Mouse (Mus musculus) thymus, adult 2 months (tissue): Measurements from ENCODE around the gene Lgals7. TPM values are rescaled to one million over a fixed set of nuclear protein-coding genes. Genes with fewer than 3 reads are reported as not detected.

Experiments
- DNase-seq: peaks from one replicate; pipeline ENCODE4 v3.0.0; 2021
- H3K27ac ChIP-seq: fragments of 200-500 bp; 2 replicates; pipeline ENCODE4 v1.5.1; 2012; ENCODE audit warnings: low read length, control low read depth; ENCODE audit not compliant: control insufficient read depth, insufficient read depth
- H3K27me3 ChIP-seq: fragments of 200-500 bp; 2 replicates; pipeline ENCODE4 v1.6.1; 2012; ENCODE audit warnings: mild to moderate bottlenecking, low read length, moderate library complexity, mixed read lengths; ENCODE audit not compliant: control insufficient read depth, insufficient read depth
- H3K36me3 ChIP-seq: fragments of 200-500 bp; 2 replicates; pipeline ENCODE4 v1.6.1; 2012; ENCODE audit warnings: mild to moderate bottlenecking, low read length, moderate library complexity; ENCODE audit not compliant: control insufficient read depth, insufficient read depth
- H3K4me1 ChIP-seq: fragments of 200-500 bp; replicated peaks from 2 replicates; pipeline ENCODE4 v1.6.1; 2012; ENCODE audit warnings: low read length; ENCODE audit not compliant: control insufficient read depth, insufficient read depth
- H3K4me3 ChIP-seq: fragments of 200-500 bp; 2 replicates; pipeline ENCODE4 v1.5.1; 2012; ENCODE audit warnings: mild to moderate bottlenecking, low read length, control low read depth, moderate library complexity; ENCODE audit not compliant: control insufficient read depth, insufficient read depth
- CTCF ChIP-seq: fragments of 200-500 bp; IDR thresholded peaks from 2 replicates; pipeline ENCODE4 v1.5.1; 2012; ENCODE audit warnings: mild to moderate bottlenecking, control low read depth, low read length, moderate library complexity, borderline replicate concordance; ENCODE audit not compliant: control insufficient read depth, poor library complexity, insufficient read depth; ENCODE audit errors: extremely low read depth
- POLR2A ChIP-seq: fragments of 200-500 bp; IDR thresholded peaks from 2 replicates; pipeline ENCODE4 v1.6.1; 2012; ENCODE audit warnings: mild to moderate bottlenecking, low read length, control low read depth, moderate library complexity; ENCODE audit not compliant: control insufficient read depth, poor library complexity, insufficient read depth; ENCODE audit errors: extremely low read depth
- WGBS: fragments of 180-500 bp; shearing (Covaris S2); methylation state at CpG from one replicate; pipeline ENCODE4 v1.1.7; 2018; 5-methylcytosine and 5-hydroxymethylcytosine counted together
- polyA plus RNA-seq: library from polyadenylated mRNA; depleted of rRNA; stranded (reverse); fragments of >200 nt; gene quantifications from 2 replicates; pipeline ENCODE4 v1.2.3, GENCODE M21; 2012; rRNA removed

Gene Lgals7
- polyA plus RNA-seq, result 13.0 and 15.5 TPM in 2 replicates

DNA sequence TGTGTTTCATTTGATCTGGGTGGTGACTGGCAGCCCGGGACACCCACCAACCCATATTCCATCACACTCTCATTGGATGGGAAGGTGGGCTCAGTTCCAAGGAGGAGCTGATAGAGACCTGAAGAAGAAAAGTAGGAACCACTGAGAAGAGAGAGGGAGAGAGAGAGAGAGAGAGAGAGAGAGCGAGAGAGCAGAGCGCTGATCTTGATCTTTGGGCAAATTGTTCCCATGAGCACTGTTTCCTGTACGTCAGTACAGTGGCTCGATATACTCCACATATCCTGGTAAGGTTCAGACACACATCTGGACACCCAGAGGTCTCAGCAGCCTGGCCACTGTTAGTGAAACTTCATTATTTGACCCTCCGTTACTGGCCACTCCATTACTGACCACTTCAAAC lies at the start of gene Lgals7:
TSS of gene Lgals7 (plus strand) at position 314 of the 400 bp plus-strand sequence.
- H3K36me3 ChIP-seq, result no peaks in the 10 kb centered on the region
- H3K27ac ChIP-seq, result no peak within 1 kb of the TSS
- no peak for DNase-seq
- TF ChIP-seq POLR2A (no peak), CTCF (no peak)
- H3K27me3 ChIP-seq, result no peaks in the 10 kb centered on the region
- 82% methylated on average over 6 of the region's 6 CpGs for WGBS
- H3K4me1 ChIP-seq, result peaks cover 37% of the 10 kb centered on the region
- no peak within 1 kb of the TSS for H3K4me3 ChIP-seq

DNA sequence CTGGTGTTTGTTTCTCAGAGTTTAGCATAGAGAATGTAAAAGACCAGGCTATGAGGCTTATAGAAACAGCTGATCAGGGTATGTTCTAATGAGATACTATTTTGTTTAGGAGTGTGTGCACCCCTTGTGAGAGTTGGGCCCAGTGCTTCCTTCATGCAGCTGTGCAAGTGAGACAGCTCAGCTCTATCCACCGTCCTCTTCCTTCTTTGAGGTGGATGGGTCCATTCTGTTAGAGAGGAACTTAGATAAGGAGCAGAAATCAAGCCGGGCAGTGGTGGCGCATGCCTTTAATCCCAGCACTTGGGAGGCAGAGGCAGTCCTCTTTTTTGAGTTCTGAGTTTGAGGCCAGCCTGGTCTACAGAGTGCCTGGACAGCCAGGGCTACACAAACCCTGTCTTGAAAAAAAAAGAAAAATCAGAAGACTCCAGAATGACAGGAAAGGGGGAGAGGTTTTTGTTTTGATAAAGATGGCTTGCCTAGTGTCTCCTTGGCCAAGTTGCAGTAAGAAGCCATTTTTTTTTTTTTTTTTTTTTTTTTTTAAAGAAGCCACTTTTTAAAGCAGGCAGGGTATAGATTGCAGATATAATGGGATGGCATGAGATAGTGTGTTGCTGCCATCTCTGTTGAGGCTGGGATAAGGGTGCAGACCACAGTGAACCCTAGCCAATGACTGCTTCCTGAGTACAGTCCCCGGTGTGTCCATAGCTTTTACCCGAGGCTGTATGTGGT lies 49.2 kb upstream of the Lgals7 start:
- WGBS, result 94% methylated on average over 5 of the region's 5 CpGs
- Histone ChIP-seq H3K27me3 (no peaks in the 10 kb centered on the region), H3K4me3 (no peak overlapping the region), H3K27ac (no peak overlapping the region), H3K4me1 (peaks cover 21% of the 10 kb centered on the region), H3K36me3 (peaks cover 65% of the 10 kb centered on the region)
- DNase-seq, result no peak
- no peak for TF ChIP-seq POLR2A
- no peak for TF ChIP-seq CTCF

DNA sequence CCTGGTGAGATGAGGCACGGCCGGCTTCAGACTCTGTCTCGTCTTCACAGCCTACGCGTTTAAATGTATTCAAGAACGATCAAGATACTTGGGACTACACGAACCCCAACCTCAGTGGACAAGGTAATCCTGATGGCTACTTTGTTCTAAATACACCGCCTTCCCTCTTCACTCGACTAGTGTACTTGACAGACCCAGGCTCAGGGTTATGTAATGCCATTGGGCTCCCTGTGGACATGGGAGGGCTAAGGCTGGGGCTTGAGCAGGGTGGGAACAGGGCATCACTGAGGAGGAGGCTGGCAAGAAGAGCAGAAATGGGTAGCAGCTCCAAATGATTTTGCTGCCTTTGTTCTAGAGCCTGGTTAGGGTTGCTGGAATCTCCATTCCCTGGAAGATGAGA lies 48.4 kb upstream of the Lgals7 start:
- H3K36me3 ChIP-seq, result peaks cover 73% of the 10 kb centered on the region
- WGBS, result 97% methylated on average over 9 of the region's 9 CpGs
- no peaks in the 10 kb centered on the region for H3K27me3 ChIP-seq
- no peak for DNase-seq
- no peak overlapping the region for H3K27ac ChIP-seq
- TF ChIP-seq POLR2A (no peak), CTCF (no peak)
- no peak overlapping the region for H3K4me3 ChIP-seq
- peaks cover 26% of the 10 kb centered on the region for H3K4me1 ChIP-seq

DNA sequence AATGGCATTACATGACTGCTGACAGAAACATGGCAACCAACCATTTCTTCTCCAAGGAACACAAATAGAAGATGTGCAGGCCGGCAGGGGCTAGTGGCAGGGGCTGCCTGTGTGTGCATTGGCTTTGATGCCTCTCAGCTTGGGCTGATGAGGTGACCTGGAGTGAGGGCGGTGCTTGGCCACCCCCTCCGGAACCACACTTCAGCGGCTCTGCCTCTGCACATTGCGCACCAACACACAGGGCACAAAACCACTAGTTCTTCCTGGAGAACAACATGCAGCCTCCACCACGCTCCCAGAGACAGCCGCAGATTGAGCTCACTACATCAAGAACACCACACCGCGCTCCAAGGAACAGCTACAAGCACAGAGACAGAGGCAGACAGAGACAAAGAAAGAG lies 47.5 kb upstream of the Lgals7 start:
- H3K27ac ChIP-seq, result no peak overlapping the region
- 79% methylated on average over 9 of the region's 9 CpGs for WGBS
- H3K36me3 ChIP-seq, result peaks cover 82% of the 10 kb centered on the region
- TF ChIP-seq CTCF (no peak), POLR2A (no peak)
- DNase-seq, result no peak
- H3K27me3 ChIP-seq, result no peaks in the 10 kb centered on the region
- H3K4me1 ChIP-seq, result peaks cover 34% of the 10 kb centered on the region
- no peak overlapping the region for H3K4me3 ChIP-seq

DNA sequence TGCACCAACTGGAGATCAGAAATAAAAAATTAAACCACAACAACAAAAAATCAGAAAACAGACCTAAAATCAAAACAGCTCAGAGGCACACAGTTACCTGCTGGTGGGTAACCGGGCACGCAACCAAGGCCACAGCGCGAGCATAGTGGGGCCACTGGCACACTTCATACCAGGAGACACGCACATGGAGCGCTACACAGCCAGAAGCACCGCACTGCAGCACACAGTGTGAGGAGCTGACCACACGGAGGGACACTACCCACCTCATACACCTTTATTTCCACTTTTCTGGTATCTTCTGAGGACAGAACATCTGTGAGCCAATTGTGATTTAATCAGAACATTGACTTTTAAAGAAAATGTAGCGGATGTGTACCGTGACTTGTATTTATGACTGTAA lies 46.7 kb upstream of the Lgals7 start:
- Histone ChIP-seq H3K36me3 (peaks cover 90% of the 10 kb centered on the region), H3K4me3 (no peak overlapping the region), H3K27me3 (no peaks in the 10 kb centered on the region), H3K27ac (no peak overlapping the region), H3K4me1 (peaks cover 34% of the 10 kb centered on the region)
- 96% methylated on average over 10 of the region's 10 CpGs for WGBS
- no peak for TF ChIP-seq CTCF
- no peak for TF ChIP-seq POLR2A
- DNase-seq, result no peak

DNA sequence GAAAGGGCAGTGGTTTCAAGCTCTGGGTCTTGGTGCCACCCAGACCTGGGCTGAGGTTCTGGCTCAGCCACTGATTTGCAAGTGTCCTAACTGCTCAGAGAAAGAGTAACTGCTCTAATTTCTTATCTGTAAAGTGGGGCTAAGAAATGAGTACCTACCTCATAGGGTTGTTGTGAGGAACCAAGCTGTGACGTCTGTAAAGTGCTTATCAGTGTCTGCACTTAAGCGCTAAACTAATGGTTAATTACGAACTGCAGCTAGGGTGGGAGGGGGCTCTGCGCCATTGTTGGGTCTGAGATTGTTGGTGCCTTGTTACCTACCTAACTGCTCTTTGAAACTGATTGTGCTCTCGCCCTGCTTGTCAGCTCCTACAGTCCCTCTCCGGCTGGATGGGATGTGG lies 46.1 kb upstream of the Lgals7 start:
- Histone ChIP-seq H3K27me3 (no peaks in the 10 kb centered on the region), H3K27ac (no peak overlapping the region), H3K36me3 (peaks cover 96% of the 10 kb centered on the region), H3K4me3 (no peak overlapping the region), H3K4me1 (peaks cover 28% of the 10 kb centered on the region)
- TF ChIP-seq POLR2A (no peak), CTCF (no peak)
- WGBS, result 95% methylated on average over 6 of the region's 6 CpGs
- DNase-seq, result no peak
